Mouse (Mus musculus) cerebellum, adult 2 months (tissue): ENCODE results near the gene Ttyh3. TPM values are rescaled to one million over a fixed set of nuclear protein-coding genes. Genes with fewer than 3 reads are reported as not detected.

Experiments
- DNase-seq, 2 experiments: peaks; one replicate each; pipeline ENCODE4 v3.0.0; 2021
- H3K27ac ChIP-seq: fragments of 200-500 bp; 2 replicates; pipeline ENCODE4 v1.5.1; 2012; ENCODE audit warnings: low read length, control low read depth, inconsistent platforms; ENCODE audit not compliant: insufficient read depth
- H3K27me3 ChIP-seq: fragments of 200-500 bp; 2 replicates; pipeline ENCODE4 v1.6.1; 2012; ENCODE audit warnings: inconsistent platforms, mild to moderate bottlenecking, low read length, moderate library complexity; ENCODE audit not compliant: control insufficient read depth, insufficient read depth
- H3K4me1 ChIP-seq: fragments of 200-500 bp; 2 replicates; pipeline ENCODE4 v1.6.1; 2011; ENCODE audit warnings: low read length; ENCODE audit not compliant: control insufficient read depth, insufficient read depth
- H3K4me3 ChIP-seq: fragments of 200-500 bp; replicated peaks from 2 replicates; pipeline ENCODE3; 2011; ENCODE audit warnings: mild to moderate bottlenecking, low read depth, low read length, control low read depth; ENCODE audit not compliant: insufficient read depth
- CTCF ChIP-seq: fragments of 200-500 bp; IDR thresholded peaks from 2 replicates; pipeline ENCODE4 v1.5.1; 2011; ENCODE audit warnings: low read depth, mild to moderate bottlenecking, control low read depth, low read length, moderate library complexity, borderline replicate concordance; ENCODE audit not compliant: insufficient read depth
- POLR2A ChIP-seq: fragments of 200-500 bp; IDR thresholded peaks from 2 replicates; pipeline ENCODE4 v1.6.1; 2011; ENCODE audit warnings: low read length, control low read depth, borderline replicate concordance; ENCODE audit not compliant: insufficient read depth
- WGBS: fragments of 180-500 bp; shearing (Covaris S2); methylation state at CpG from one replicate; pipeline ENCODE4 v1.1.7; 2018; 5-methylcytosine and 5-hydroxymethylcytosine counted together
- polyA plus RNA-seq: library from polyadenylated mRNA; depleted of rRNA; stranded (reverse); fragments of >200 nt; gene quantifications from 2 replicates; pipeline ENCODE4 v1.2.3, GENCODE M21; 2012

Gene Ttyh3
- polyA plus RNA-seq, 1 experiment: 86.0 TPM

- peak overlapping the region; percentile 28 for H3K4me3 ChIP-seq
- no peaks in the 10 kb centered on the region; the same call in 1 of the 2 replicates for H3K27me3 ChIP-seq
- H3K27ac ChIP-seq: no peak overlapping the region
- no peak for DNase-seq
- H3K4me1 ChIP-seq: no peaks in the 10 kb centered on the region; the same call in 1 of the 2 replicates
- TF ChIP-seq CTCF (no peak), POLR2A (no peak)
- 13% methylated on average over 13 of the region's 13 CpGs for WGBS
Measured at GRCm38 (mm10) chr5:140609511-140610272, 39.1 kb downstream of the Ttyh3 start.

GRCm38 (mm10) chr5:140608634-140609015 lies 40.2 kb downstream of the Ttyh3 start:
- DNase-seq: no peak
- Histone ChIP-seq H3K27me3 (no peaks in the 10 kb centered on the region; the same call in 1 of the 2 replicates), H3K27ac (peak overlapping the region; percentile 22; the same call in 1 of the 2 replicates), H3K4me1 (no peaks in the 10 kb centered on the region; the same call in 1 of the 2 replicates), H3K4me3 (peak overlapping the region; percentile 55)
- 5% methylated on average over 16 of the region's 16 CpGs for WGBS
- no peak for TF ChIP-seq POLR2A
- TF ChIP-seq CTCF: no peak

- peak overlapping the region; percentile 67; the same call in 1 of the 2 replicates for H3K27ac ChIP-seq
- no peak for DNase-seq
- 5% methylated on average over 17 of the region's 17 CpGs for WGBS
- peak overlapping the region; percentile 55 for H3K4me3 ChIP-seq
- no peaks in the 10 kb centered on the region; the same call in 1 of the 2 replicates for H3K4me1 ChIP-seq
- no peaks in the 10 kb centered on the region; the same call in 1 of the 2 replicates for H3K27me3 ChIP-seq
- TF ChIP-seq CTCF (no peak), POLR2A (no peak)
Measured at GRCm38 (mm10) chr5:140607836-140608633, 40.8 kb downstream of the Ttyh3 start.

GRCm38 (mm10) chr5:140607001-140607835 lies 41.6 kb downstream of the Ttyh3 start, which contains the start of gene Lfng:
Gene Lfng, plus strand, starts transcription at chr5:140607320.
- peak; percentile 50 to 60 for DNase-seq
- Histone ChIP-seq H3K27me3 (no peaks in the 10 kb centered on the region; the same call in 1 of the 2 replicates), H3K27ac (peak within 1 kb of the TSS; percentile 67; the same call in 1 of the 2 replicates), H3K4me1 (no peaks in the 10 kb centered on the region; the same call in 1 of the 2 replicates), H3K4me3 (peak within 1 kb of the TSS; percentile 55)
- TF ChIP-seq CTCF (no peak), POLR2A (peak; percentile 37; the same call in 1 of the 2 replicates)
- WGBS: under 1% methylated on average over 91 of the region's 91 CpGs

- Histone ChIP-seq H3K4me3 (no peak overlapping the region), H3K27me3 (no peaks in the 10 kb centered on the region; the same call in 1 of the 2 replicates), H3K27ac (no peak overlapping the region), H3K4me1 (no peaks in the 10 kb centered on the region; the same call in 1 of the 2 replicates)
- 1% methylated on average over 23 of the region's 23 CpGs for WGBS
- no peak for DNase-seq
- TF ChIP-seq POLR2A (no peak), CTCF (no peak)
Measured at GRCm38 (mm10) chr5:140606386-140606785, 42.4 kb downstream of the Ttyh3 start.

- WGBS: 34% methylated on average over 3 of the region's 3 CpGs
- Histone ChIP-seq H3K4me3 (no peak overlapping the region), H3K27me3 (no peaks in the 10 kb centered on the region; the same call in 1 of the 2 replicates), H3K27ac (no peak overlapping the region), H3K4me1 (no peaks in the 10 kb centered on the region; the same call in 1 of the 2 replicates)
- TF ChIP-seq CTCF: no peak
- TF ChIP-seq POLR2A: no peak
- no peak for DNase-seq
Measured at GRCm38 (mm10) chr5:140605228-140605627, 43.6 kb downstream of the Ttyh3 start.

GRCm38 (mm10) chr5:140604386-140604785 lies 44.4 kb downstream of the Ttyh3 start:
- H3K4me3 ChIP-seq: no peak overlapping the region
- H3K27me3 ChIP-seq: no peaks in the 10 kb centered on the region; the same call in 1 of the 2 replicates
- TF ChIP-seq CTCF: no peak
- TF ChIP-seq POLR2A: no peak
- H3K4me1 ChIP-seq: no peaks in the 10 kb centered on the region; the same call in 1 of the 2 replicates
- DNase-seq: no peak
- 72% methylated on average over 8 of the region's 8 CpGs for WGBS
- no peak overlapping the region for H3K27ac ChIP-seq
